Mouse (Mus musculus): ENCODE results near the gene Nmu. TPM values are rescaled to one million over a fixed set of nuclear protein-coding genes. Genes with fewer than 3 reads are reported as not detected.

Nmu gene
- total and polyA plus RNA-seq, 3 experiments: not detected

DNA sequence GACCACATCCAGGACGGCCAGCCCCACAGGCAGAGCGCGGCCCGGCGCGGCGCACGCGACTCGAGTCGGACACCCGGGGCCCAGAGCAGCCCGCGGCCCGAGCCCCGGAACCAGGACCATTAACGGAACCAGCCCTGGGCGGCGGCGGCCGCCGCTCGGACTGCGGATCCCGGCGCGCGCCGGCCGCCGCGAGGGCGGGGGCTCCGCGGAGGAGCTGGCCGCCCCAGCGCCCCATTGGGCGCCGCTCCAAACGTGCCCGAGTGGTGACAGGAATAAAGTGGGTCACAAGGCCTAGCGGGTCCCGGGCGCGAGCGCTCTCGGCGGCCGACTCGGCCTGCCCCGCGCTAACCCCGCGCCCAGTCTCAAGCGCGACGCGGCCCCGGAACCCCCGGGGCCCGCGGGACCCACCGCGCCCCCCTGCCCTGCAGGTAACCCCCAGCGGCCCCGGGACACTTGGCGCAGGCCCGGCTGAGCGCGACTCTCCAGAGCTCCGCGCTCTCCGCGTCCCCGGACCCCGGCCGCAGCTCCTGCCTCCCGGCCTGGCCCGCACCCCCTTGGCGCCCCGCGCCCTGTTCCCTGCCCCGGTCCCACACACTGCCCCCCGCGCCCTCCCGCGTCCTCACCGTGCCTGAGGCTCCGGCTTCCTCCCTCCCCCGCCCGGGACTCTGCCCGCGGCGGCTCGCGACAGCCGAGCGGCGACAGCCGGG is 59.7 kb downstream of the Nmu start:
- Histone ChIP-seq H3K9ac (ENCODE audit: control insufficient read depth, low read depth, low read length, poor library complexity, severe bottlenecking) (peak overlapping the region; percentile 83), H3K4me1 (ENCODE audit: control insufficient read depth in 1 of 2, insufficient read depth in 2 of 2, low read length in 2 of 2) (peaks cover 3 to 4% of the 10 kb centered on the region in 2 experiments; a peak in 3 of 4 replicates), H3K27ac (ENCODE audit: control insufficient read depth, low read depth, low read length) (peak overlapping the region; percentile 66), H3K9me3 (replicated peaks; ENCODE audit: insufficient read depth, low read length) (no peaks in the 10 kb centered on the region), H3K79me2 (ENCODE audit: control insufficient read depth, insufficient read depth, low read length, poor library complexity) (peaks cover 17% of the 10 kb centered on the region), H3K4me3 (ENCODE audit: control insufficient read depth in 1 of 2, insufficient read depth in 1 of 2, low read depth in 2 of 2, low read length in 2 of 2) (peak overlapping the region; percentile 84 to 94), H3K27me3 (ENCODE audit: control insufficient read depth in 1 of 2, insufficient read depth in 2 of 2, low read length in 2 of 2) (peaks cover 0 to under 1% of the 10 kb centered on the region in 2 experiments; a peak in 2 of 4 replicates), H3K36me3 (ENCODE audit: control insufficient read depth in 1 of 2, insufficient read depth in 2 of 2, low read length in 2 of 2) (peaks cover 2 to 14% of the 10 kb centered on the region in 2 experiments; a peak in 3 of 4 replicates)
- DNase-seq (ENCODE audit: low read depth, low spot score): peak; percentile 80
- TF ChIP-seq NELFE (IDR thresholded peaks at IDR 0.05; ENCODE audit: low read depth, low read length): no peak
- no peak for TF ChIP-seq CHD1 (IDR thresholded peaks at IDR 0.05; ENCODE audit: low read depth, low read length)
- TF ChIP-seq CTCF (IDR thresholded peaks at IDR 0.05 in 2 of 3, conservative IDR thresholded peaks at IDR 0.05 in 1 of 3; ENCODE audit: control insufficient read depth in 1 of 3, insufficient read depth in 1 of 3, low read depth in 2 of 3, low read length in 3 of 3, poor library complexity in 1 of 3, severe bottlenecking in 1 of 3): no peak
- no peak for TF ChIP-seq GABPA (IDR thresholded peaks at IDR 0.05; ENCODE audit: low read depth, low read length)
- no peak for TF ChIP-seq NRF1 (IDR thresholded peaks at IDR 0.05; ENCODE audit: insufficient read depth, low read depth, low read length, poor library complexity, severe bottlenecking)
- no peak for TF ChIP-seq MAFK (IDR thresholded peaks at IDR 0.05; ENCODE audit: borderline replicate concordance, low read depth, low read length)
- TF ChIP-seq BHLHE40 (IDR thresholded peaks at IDR 0.05; ENCODE audit: borderline replicate concordance, low read depth, low read length): peak; percentile 85; the same call in 1 of the 2 replicates
- no peak for TF ChIP-seq MYB (IDR thresholded peaks at IDR 0.05; ENCODE audit: low read depth, low read length)
- no peak for TF ChIP-seq POLR2AphosphoS2 (IDR thresholded peaks at IDR 0.05; ENCODE audit: low read length)
- no peak for TF ChIP-seq USF1 (IDR thresholded peaks at IDR 0.05; ENCODE audit: low read depth, low read length)
- no peak for TF ChIP-seq TAL1 (IDR thresholded peaks at IDR 0.05; ENCODE audit: low read length)
- no peak for TF ChIP-seq ELF1 (IDR thresholded peaks at IDR 0.05; ENCODE audit: low read depth, low read length)
- no peak for TF ChIP-seq ZMIZ1 (IDR thresholded peaks at IDR 0.05; ENCODE audit: low read depth, low read length)
- TF ChIP-seq ETS1 (IDR thresholded peaks at IDR 0.05; ENCODE audit: low read depth, low read length): no peak
- TF ChIP-seq JUND (IDR thresholded peaks at IDR 0.05; ENCODE audit: low read depth, low read length): no peak
- TF ChIP-seq MXI1 (IDR thresholded peaks at IDR 0.05; ENCODE audit: low read depth, low read length): peak; percentile 35; the same call in 1 of the 2 replicates

DNA sequence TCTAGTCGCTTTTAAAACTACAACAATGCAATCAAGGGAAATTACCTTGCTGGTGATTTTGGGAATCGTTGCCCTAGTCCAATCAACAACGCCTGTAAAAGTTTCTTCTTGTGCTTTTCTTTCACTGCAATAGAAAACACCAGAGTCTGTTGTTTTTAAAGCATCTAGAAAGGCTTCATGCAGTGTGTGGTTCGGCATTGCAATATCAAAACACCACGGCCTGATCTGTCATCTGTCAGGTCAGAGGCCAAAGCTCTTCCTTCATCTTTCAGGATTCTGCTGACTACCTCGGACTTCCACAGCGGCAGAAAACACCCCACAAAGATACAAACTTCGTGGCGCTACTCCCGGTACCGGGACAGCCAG is 60.2 kb downstream of the Nmu start:
- H3K27me3 ChIP-seq (ENCODE audit: control insufficient read depth in 1 of 2, insufficient read depth in 2 of 2, low read length in 2 of 2): no peaks in the 10 kb centered on the region
- peak overlapping the region; percentile 66 for H3K27ac ChIP-seq (ENCODE audit: control insufficient read depth, low read depth, low read length)
- peaks cover 2 to 14% of the 10 kb centered on the region in 2 experiments; a peak in 3 of 4 replicates for H3K36me3 ChIP-seq (ENCODE audit: control insufficient read depth in 1 of 2, insufficient read depth in 2 of 2, low read length in 2 of 2)
- H3K9me3 ChIP-seq (replicated peaks; ENCODE audit: insufficient read depth, low read length): no peaks in the 10 kb centered on the region
- H3K4me1 ChIP-seq (ENCODE audit: control insufficient read depth in 1 of 2, insufficient read depth in 2 of 2, low read length in 2 of 2): peaks cover 3 to 4% of the 10 kb centered on the region in 2 experiments; a peak in 3 of 4 replicates
- H3K79me2 ChIP-seq (ENCODE audit: control insufficient read depth, insufficient read depth, low read length, poor library complexity): peaks cover 17% of the 10 kb centered on the region
- H3K4me3 ChIP-seq (ENCODE audit: control insufficient read depth in 1 of 2, insufficient read depth in 1 of 2, low read depth in 2 of 2, low read length in 2 of 2): peak overlapping the region; percentile 84 to 94
- TF ChIP-seq POLR2A (IDR thresholded peaks at IDR 0.05; ENCODE audit: control insufficient read depth in 1 of 2, insufficient read depth in 1 of 2, low read depth in 1 of 2, low read length in 2 of 2, poor library complexity in 1 of 2): no peak
- TF ChIP-seq USF1 (IDR thresholded peaks at IDR 0.05; ENCODE audit: low read depth, low read length): no peak
- no peak for TF ChIP-seq ELF1 (IDR thresholded peaks at IDR 0.05; ENCODE audit: low read depth, low read length)
- no peak for TF ChIP-seq BHLHE40 (IDR thresholded peaks at IDR 0.05; ENCODE audit: borderline replicate concordance, low read depth, low read length)
- TF ChIP-seq ETS1 (IDR thresholded peaks at IDR 0.05; ENCODE audit: low read depth, low read length): no peak
- TF ChIP-seq GATA1 (IDR thresholded peaks at IDR 0.05; ENCODE audit: low read depth, low read length): no peak
- TF ChIP-seq ZNF384 (IDR thresholded peaks at IDR 0.05; ENCODE audit: low read depth, low read length): peak; percentile 2; the same call in 1 of the 2 replicates
- peak; percentile 91 for TF ChIP-seq MXI1 (IDR thresholded peaks at IDR 0.05; ENCODE audit: low read depth, low read length)
- no peak for TF ChIP-seq JUND (IDR thresholded peaks at IDR 0.05; ENCODE audit: low read depth, low read length)
- TF ChIP-seq POLR2AphosphoS5 (IDR thresholded peaks at IDR 0.05; ENCODE audit: borderline replicate concordance, low read depth, low read length): no peak
- no peak for TF ChIP-seq RCOR1 (IDR thresholded peaks at IDR 0.05; ENCODE audit: low read depth, low read length)
- TF ChIP-seq CHD1 (IDR thresholded peaks at IDR 0.05; ENCODE audit: low read depth, low read length): no peak
- TF ChIP-seq SIN3A (IDR thresholded peaks at IDR 0.05; ENCODE audit: low read length): peak; percentile 70
- no peak for TF ChIP-seq POLR2AphosphoS2 (IDR thresholded peaks at IDR 0.05; ENCODE audit: low read length)
- TF ChIP-seq KAT2A (conservative IDR thresholded peaks at IDR 0.05; ENCODE audit: low read depth, low read length): no peak
- DNase-seq (ENCODE audit: low read depth, low spot score): peak; percentile 64
- peak overlapping the region; percentile 83 for H3K9ac ChIP-seq (ENCODE audit: control insufficient read depth, low read depth, low read length, poor library complexity, severe bottlenecking)
